Comparison of ENCODE assay signal across 22 mouse cellular contexts in the genomic region with DNA sequence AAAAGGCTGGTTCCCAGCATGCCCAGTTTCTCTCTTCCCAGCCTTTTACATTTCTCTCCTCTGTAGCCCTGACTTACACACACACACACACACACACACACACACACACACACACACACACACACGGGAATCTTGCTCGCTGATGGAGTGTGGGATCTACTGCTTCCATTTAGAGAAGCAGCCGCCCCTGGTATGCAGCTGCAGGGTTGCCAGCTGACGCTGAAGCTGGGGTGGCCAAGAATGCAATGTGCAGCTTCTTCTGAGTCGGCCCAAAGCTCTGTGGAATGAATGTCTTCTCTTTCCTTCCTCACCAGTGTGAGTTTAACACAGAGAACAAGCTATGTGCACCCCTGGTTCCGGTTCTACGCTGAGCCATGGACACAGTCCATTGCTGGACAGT. TPM values are rescaled to one million over a fixed set of nuclear protein-coding genes. Genes with fewer than 3 reads are reported as not detected.
DNase-seq lines count a peak whose midpoint lies in the region; ATAC-seq and TF ChIP-seq lines count a peak whose summit lies in the region.
"Had no signal": no experiment of that assay in that cellular context is flagged by ENCODE, and none has a peak within 500 bp of the region (broad histone marks: within the 10 kb centered on the region; RNA-seq: fewer than 3 reads in every experiment).

No protein-coding gene starts in this region.

- no peaks in the 10 kb centered on the region for H3K4me1 ChIP-seq in lung, postnatal 0 days (ENCODE audit: insufficient read depth, low read depth, low read length)
- H3K4me1 ChIP-seq in lung, adult 2 months (ENCODE audit: control insufficient read depth, insufficient read depth, low read length), result no peaks in the 10 kb centered on the region
- H3K4me1 ChIP-seq: limb, embryonic 15.5 days; midbrain, embryonic 12.5 days had no signal

- no peak for TF ChIP-seq EP300 in lung, postnatal 0 days (IDR thresholded peaks at IDR 0.05)

- 60% methylated on average over 7 of the region's 7 CpGs for WGBS in lung, postnatal 0 days
- 55% methylated on average over 7 of the region's 7 CpGs for WGBS in lung, adult 2 months

- no peaks in the 10 kb centered on the region for H3K27me3 ChIP-seq in lung, postnatal 0 days (replicated peaks; ENCODE audit: insufficient read depth, low read length)
- H3K27me3 ChIP-seq: forebrain, embryonic 12.5 days; limb, embryonic 15.5 days; midbrain, embryonic 12.5 days had no signal

- intact Hi-C loops in gastrocnemius, postnatal 14 days (cut with DNase I; ENCODE audit: low total_unique reads), result no loop called here

- H3K27ac ChIP-seq in lung, postnatal 0 days (ENCODE audit: low read length), result no peak overlapping the region
- H3K27ac ChIP-seq: forebrain, embryonic 12.5 days; limb, embryonic 15.5 days; macrophage; midbrain, embryonic 12.5 days had no signal

- ATAC-seq in lung, postnatal 0 days, result no peak

- H3K4me2 ChIP-seq in lung, postnatal 0 days (replicated peaks; ENCODE audit: low read depth, low read length), result no peak overlapping the region
- H3K4me2 ChIP-seq: forebrain, embryonic 12.5 days; heart, embryonic 11.5 days; limb, embryonic 15.5 days; midbrain, embryonic 12.5 days had no signal

- no peaks in the 10 kb centered on the region for H3K36me3 ChIP-seq in lung, postnatal 0 days (ENCODE audit: insufficient read depth, low read length)
- H3K36me3 ChIP-seq: forebrain, embryonic 12.5 days; G1E; limb, embryonic 15.5 days; midbrain, embryonic 12.5 days had no signal

- TF ChIP-seq POLR2A in lung, adult 2 months (IDR thresholded peaks at IDR 0.05; ENCODE audit: borderline replicate concordance, extremely low read depth, low read depth, low read length), result no peak

- TF ChIP-seq CTCF in lung, postnatal 0 days (IDR thresholded peaks at IDR 0.05), result no peak
- no peak for TF ChIP-seq CTCF in lung, adult 2 months (IDR thresholded peaks at IDR 0.05; ENCODE audit: insufficient read depth, low read length)

- no peak overlapping the region for H3K9ac ChIP-seq in lung, postnatal 0 days (replicated peaks; ENCODE audit: low read depth)
- H3K9ac ChIP-seq: forebrain, embryonic 12.5 days; limb, embryonic 15.5 days; midbrain, embryonic 12.5 days had no signal

- no peaks in the 10 kb centered on the region for H3K9me3 ChIP-seq in lung, postnatal 0 days (ENCODE audit: low read length)
- H3K9me3 ChIP-seq: forebrain, embryonic 12.5 days; limb, embryonic 15.5 days; midbrain, embryonic 12.5 days had no signal

- H3K4me3 ChIP-seq in lung, postnatal 0 days (ENCODE audit: low read depth, low read length), result no peak overlapping the region
- H3K4me3 ChIP-seq in lung, adult 2 months (replicated peaks; ENCODE audit: extremely low read depth, low read depth, low read length), result no peak overlapping the region
- H3K4me3 ChIP-seq: forebrain, embryonic 12.5 days; limb, embryonic 15.5 days; midbrain, embryonic 12.5 days; myocyte had no signal

- DNase-seq in gastrocnemius, postnatal 10 days, result peak; percentile 12
- DNase-seq in gastrocnemius, postnatal 14 days, result no peak
- DNase-seq in lung, postnatal 0 days (ENCODE audit: low spot score), result peak; percentile 21
- DNase-seq in lung, adult 2 months, result no peak
- DNase-seq in brain, adult 2 months (ENCODE audit: low read depth, low spot score), result peak; percentile 84
- DNase-seq in right cerebral cortex, postnatal 14 days, result peak; percentile 51
- DNase-seq in ovary, postnatal 36 days (ENCODE audit: low spot score), result no peak
- DNase-seq: adrenal gland, adult 2 months; cerebellum, adult 18-20 months; gastrocnemius, postnatal 36 days; heart, postnatal 36 days; kidney, adult 8-10 months; kidney, postnatal 4 days; layer of hippocampus, postnatal 36 days; thymus, adult 2 months had no signal

RNA-seq across cellular contexts. Expression of a gene that starts 56.1 kb away (rescaled TPM):
- 1 to 10 TPM; 2.9 to 4.2 TPM for total RNA-seq in gastrocnemius, postnatal 10 days (2021)
- under 1 TPM; 0.91 to 0.98 TPM for total RNA-seq in gastrocnemius, postnatal 14 days (2021)
- 2.2 and 2.3 TPM in 2 replicates for polyA plus RNA-seq in lung, postnatal 0 days (2015; fragmentation: Nextera tagmentation; extraction: Ambion mirVana)
- polyA plus RNA-seq in lung, adult 2 months (2012; rRNA removed), result 7.8 and 10.9 TPM in 2 replicates
- polyA plus RNA-seq: G1E had no signal

Comparison
In these comparisons a context has a peak if more than half of its experiments do, and no peak if none do; other contexts are left out.
1. DNase-seq: peak in gastrocnemius, postnatal 10 days (single experiment), lung, postnatal 0 days (single experiment), brain, adult 2 months (single experiment) and right cerebral cortex, postnatal 14 days (single experiment); none in gastrocnemius, postnatal 14 days (single experiment), lung, adult 2 months (single experiment) and ovary, postnatal 36 days (single experiment).